Mouse (Mus musculus) 416B (cell line): ENCODE measurements around the gene Grhl1.
A peak's percentile ranks its signal among the peaks of the same experiment; 100 is the strongest.

Experiments used
- DNase-seq: peaks from one replicate; pipeline ENCODE4 v3.0.0; 2011; ENCODE audit warnings: low read depth

Grhl1 gene

DNA sequence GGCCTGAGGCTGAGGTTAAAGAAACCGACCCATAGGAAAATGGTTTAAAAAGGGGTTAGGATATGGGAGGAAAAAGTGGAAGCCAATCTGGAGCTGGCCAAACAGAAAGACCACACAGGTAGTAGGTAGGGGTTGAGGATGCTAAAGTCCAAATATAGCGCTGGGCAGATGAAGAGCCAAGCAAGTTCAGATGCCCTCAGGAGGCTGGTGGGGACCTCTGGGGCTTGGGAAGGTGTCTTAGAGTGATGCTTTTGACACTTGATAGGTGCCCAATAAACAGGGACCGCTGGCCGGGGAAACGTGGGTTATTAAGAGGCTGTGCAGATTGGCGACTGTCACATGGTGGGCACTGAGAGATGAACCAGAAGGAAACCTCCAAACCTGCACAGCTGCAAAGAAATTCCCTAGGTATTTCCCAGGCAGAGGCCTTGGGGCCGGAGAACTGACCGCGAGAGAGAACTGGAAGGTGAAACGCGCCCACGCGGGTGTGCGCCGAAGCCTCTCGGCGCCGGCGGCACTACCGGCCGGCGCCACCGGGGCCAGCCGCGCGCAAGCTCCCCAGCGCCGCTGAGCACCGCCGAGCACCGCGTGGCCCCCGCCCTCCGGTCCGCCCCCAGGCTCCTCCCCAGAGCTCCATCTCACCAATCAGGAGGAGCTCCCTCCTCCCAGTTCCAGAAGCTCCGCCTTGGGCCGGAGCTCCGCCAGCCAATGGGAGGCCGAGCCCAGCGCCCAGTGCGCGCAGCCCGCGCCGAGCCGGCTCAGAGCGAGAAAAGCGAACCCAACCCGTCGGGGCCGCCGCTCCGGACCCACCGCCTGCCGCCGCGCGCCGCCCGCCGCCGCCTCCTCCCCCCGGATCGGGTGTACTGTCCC, at the start of gene Grhl1:
Gene Grhl1 (plus strand): TSS at position 761 of the 870 bp plus-strand sequence.
- DNase-seq = no peak

DNA sequence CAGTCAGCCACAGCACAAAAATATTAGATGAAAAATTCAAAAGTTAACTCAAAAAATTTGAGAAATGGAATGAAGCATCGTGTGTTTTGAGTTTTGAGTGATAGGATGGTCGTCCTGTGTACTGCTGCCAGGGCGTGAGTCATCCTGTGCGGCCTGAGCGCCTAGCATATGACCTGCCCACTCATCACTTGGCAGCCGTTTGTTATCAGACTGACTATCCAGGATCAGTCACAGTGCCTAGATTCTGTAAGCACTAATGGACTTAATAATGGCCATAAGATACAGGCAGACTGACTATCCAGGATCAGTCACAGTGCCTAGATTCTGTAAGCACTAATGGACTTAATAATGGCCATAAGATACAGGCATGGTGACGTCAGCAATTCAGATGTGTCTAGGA, 47.0 kb upstream of the Grhl1 start:
- DNase-seq = peak; percentile 59

DNA sequence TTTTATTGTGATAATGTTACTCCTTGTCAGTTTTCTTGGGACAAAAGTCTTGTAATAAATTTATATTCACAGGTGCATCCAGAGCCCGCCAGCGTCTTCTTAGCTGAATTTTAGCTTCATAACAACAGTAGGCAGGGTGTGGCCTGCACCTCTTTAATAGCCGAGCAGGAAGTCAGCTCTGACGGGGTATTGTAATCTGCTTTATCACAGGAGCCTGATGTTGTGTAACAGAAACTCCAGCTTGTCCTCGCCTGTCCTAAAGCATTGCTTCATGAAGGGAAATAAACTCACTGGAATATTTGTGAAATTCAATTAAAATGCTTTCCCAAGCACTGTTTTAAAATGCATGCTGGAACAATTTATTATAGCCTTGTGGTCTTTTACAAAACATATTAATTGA, 35.7 kb upstream of the Grhl1 start:
- DNase-seq = peak; percentile 72

DNA sequence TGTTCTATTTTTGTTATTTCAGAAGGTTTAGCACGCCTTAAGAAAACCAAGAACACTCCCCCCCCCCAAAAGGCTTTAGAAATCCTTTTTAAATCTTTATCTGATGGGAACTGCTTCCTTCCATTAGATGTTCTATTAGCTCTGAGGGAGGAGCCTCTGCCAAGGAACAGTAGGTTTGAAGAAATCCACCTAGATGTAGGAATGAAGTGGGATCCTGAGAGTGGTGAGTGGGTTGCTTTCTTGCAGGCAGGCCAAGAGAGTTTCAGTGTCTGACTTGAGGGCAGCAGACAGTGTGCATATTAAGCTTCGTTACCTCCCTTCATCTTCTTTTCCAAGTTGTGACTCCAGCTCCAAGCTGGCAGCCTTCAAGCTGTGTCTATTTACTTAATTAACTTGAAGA, 34.9 kb upstream of the Grhl1 start:
- no peak for DNase-seq

DNA sequence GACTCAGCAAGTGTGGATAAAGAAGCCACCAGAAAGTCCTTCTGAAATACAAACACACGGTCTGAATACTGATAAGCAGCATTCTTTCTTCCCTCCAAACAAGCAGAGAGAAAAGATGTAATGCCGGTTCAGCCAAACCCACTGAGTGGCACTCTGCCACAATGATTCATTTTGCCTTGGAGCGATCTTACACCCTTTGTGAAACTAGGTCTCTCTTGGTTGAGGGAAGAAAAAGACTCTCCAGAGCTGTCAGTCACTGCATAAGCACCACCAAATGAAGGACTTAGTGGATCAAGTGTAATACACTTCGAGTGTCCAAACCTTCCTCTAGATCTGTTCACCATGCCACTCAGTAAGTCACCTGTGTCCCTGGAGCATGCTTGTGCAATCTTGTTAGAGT, 34.1 kb upstream of the Grhl1 start:
- no peak for DNase-seq

DNA sequence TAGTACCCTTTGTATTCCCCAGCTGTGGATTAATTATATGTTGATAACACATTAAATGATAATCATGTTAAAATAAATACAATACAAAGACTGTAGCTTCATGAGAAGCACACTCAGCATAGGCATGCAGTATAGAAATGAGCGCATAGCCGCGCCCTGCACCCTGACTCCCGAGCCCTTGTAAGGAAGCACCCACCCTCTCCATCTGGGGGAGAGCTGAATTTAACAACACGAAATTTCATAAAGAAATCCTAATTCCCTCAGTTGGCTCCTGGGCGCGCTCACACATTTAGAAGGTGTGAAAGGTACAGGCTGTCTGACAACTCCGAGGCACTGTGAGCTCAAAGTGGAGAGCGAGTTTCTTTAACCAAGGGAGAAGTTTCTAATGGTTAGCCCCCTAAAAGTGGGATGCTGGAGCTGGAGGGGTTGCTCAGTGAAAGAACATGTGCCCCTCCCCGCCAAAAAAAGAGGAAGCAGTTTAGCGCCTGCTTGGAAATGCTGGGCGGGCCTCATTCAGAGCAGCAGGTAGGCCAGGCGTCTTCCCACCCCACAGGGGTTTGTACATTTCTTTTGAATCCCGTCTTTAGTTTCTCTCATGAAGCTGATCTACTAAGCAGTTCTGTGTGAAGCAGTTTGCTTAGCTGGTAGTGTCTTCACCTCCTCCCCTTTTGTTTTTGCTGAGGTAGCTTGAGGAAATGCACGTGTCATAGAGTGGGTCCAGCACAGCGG, 30.5 kb upstream of the Grhl1 start:
- no peak for DNase-seq

DNA sequence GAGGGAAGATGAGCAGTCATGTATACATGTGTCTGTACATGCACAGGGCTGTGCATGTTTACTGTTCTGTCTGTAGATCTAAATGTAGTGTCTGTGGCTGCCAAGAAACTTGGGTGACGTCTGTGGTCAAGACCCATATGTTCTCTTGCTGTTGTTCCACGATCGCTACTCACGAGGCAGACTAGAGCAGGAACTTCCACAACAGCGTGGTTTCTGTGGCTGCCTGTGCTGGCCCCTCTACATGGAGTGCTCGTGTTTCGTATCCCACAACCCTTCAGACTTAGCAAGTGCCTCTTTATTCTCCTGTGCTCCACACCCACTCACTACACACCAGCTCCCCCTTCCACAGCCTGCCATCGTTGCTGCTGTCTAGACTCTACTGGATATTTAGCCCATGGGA, 24.4 kb upstream of the Grhl1 start:
- peak; percentile 53 for DNase-seq

DNA sequence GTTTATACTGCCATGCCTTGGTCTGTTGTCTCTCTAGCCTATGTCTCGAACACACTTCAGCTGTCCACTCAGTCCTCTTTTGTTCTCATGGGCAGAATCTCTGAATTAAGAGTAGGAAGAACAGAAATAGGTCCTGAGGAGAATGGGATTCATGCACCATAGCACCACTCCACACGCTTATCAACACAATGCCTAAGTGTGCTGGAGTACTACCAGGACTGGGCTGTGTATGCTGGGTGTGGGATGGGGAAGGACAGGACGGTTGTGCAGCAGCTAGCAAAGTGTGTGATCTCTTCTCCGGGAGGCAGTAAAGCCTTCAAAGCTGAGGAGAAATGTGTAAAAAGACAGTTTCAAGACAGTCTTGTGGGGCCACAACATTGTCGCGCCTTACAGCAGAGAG, 23.2 kb upstream of the Grhl1 start:
- DNase-seq = no peak

DNA sequence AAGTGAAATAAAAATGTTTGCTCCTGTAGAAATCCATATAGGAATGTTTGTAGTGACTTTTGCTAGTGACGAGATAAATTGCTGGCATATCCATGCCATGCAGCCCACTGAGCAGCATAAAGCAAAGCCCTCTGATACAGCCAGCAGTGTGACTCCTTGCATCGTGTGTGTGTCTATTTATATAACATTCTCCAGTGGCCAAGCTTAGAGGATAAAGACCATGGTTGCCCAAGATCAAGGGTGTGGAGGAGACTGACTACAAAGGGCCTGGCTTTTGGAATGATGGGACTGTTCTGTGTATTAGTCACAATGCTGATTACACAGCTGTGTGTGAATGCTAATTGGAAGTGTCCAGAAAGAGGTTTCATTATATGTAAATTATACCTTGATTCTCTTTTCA, 19.6 kb upstream of the Grhl1 start:
- no peak for DNase-seq

DNA sequence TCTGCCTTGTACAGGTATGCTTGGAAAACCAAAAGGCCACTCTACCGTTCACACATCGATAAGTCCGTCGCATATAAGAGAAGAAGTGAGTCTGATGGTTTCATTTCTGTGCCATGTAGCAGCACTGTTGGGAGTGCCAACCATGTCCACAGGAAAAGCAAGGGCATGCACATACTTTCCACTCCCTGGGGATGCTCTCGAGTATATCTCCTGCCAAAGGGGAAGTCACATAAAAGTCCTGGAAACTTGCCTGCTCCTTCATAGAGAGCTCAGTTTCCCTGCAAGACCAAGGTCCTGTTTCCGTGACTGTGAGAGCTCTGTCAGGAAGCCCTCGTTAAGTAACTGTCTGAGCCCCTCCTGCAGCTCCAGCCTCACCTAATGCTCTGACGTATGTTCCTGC, 16.1 kb upstream of the Grhl1 start:
- no peak for DNase-seq

DNA sequence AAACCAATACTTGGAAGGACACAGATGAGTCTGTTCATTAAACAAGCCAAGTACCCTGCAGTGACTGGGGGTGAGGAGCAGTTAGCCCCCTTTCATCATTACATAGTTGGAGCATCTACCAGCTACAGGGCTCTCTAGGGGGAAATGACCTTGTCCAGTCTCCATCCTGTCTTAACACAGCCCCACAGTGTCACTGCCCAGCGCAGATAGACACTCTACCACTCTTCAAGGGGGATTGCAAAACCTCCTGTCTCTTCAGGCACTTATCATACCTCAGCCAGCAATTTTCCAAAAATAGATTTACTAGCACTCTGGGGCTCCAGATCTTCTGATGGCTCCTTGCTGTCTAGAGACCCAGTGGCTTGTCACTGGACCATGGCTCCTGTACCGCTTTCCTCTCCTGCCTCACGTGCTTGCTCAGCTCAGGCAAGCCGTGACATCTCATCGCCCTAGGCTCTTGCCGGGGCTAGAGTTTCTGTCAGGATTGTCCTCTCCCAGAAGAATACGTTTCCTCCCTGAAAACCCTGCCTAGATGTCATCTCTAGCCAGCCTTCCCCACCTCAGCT, 8.6 kb upstream of the Grhl1 start:
- DNase-seq = peak; percentile 47

DNA sequence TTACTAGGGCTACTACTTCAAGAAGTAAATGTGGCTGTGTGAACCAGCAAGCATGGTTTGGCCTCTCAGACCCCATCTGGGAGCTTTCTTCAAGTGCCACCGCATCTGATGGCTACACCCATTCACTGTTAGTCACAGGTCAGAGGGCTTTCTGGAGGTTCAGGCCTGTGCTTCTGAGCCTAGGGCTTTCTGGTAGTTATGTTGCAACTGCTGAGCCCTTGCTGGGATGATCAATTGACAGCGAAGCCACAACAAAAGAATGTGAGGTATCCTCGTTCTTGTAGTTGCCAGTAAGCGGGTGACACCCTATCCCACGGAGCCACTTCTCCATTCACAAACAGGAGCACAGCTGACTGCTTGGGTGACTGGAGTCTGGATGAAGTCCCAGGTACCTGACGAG, 6.8 kb upstream of the Grhl1 start:
- DNase-seq = no peak

DNA sequence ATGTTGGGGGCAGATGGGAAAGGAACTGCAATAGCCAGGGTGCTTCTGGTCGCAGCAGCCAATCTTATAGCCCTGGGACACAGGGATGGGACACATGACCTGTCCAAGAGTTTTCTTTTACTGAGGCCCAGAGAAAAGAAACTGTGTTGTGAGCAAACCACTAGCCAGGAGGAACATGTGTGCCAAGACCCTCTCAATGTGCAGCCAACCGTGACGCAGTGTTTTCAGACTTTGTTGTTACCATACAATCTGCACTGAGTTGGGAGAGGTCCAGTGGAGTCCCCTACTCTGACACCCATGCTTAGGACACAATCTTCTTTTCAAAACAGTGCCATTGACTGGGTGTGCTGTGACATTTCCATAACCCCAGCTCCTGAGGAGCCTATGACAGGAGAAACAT, 4.5 kb upstream of the Grhl1 start:
- no peak for DNase-seq

DNA sequence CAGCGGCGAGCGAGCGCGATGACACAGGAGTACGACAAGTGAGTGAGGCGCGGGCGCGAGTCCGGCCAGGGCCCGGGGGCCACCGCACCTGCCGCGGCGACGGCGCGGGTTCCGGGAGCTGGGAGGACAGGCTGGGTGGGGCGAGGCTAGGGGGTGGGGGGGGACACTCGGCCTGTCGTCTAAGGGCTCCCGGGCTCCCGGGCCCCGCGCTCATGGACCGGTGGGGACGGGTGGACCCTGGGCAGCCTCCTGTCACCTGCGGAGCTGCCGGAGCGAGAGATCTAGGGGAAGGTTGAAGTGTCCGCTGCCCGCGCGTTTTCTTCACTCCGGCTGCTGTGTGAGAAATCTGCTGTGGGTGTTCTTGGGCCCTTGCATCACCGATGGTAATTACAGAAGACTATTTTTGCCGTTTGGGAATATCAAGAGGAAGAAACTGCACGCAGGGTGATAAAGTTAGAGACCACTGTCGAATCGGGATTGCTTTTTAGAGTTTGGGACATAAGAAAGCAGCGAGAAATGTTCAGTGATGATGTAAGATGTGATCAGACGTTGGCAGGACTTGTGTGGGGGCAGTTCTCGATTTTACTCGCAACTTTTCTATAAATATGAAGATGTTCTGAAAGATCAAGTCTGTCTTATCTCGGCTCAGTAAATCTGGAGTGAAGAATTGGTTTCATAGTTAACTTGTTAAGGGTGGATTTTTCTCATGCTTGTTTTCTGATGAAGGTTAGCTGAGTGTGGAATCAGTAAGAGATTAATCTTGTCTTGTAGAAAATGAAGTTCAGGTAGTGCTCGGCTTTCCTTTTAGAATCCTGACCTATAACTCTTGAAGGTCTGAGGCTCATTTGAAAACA, 565 bp downstream of the Grhl1 start:
- DNase-seq = no peak

DNA sequence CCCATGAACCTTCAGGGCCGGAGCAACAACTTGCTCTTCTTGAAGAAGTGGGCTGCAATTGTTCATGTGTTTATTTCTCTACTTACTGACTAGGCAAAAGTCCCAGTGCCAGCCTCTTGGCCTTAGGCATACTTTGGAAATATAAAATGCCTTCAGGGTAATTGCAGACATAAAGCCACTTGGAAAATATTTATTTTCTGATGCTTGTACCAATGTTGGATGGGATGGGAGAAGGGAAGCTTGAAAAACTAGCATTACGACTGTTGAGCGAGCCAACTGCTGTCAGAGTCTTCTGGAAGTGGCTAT, 1.1 kb downstream of the Grhl1 start:
- DNase-seq = no peak

DNA sequence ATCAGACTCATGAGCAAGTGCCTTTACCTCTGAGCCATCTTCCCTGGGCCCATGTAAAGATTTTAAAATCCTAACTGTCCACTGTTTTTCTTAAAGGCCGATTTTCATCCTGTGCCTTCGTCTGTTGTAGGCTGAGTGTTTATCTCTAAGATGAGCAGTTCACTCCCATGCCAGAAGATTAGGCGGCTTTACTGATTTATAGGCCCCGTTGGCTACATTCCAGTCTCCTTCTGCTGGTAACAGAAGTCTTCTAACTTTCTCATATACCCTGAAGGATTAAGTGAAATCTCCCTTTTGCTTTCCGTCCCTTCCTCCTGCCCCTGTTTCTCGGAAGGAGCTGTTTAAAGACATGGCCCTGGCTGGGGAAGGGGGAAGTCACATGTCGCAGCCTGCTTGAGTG, 2.8 kb downstream of the Grhl1 start:
- DNase-seq = no peak

DNA sequence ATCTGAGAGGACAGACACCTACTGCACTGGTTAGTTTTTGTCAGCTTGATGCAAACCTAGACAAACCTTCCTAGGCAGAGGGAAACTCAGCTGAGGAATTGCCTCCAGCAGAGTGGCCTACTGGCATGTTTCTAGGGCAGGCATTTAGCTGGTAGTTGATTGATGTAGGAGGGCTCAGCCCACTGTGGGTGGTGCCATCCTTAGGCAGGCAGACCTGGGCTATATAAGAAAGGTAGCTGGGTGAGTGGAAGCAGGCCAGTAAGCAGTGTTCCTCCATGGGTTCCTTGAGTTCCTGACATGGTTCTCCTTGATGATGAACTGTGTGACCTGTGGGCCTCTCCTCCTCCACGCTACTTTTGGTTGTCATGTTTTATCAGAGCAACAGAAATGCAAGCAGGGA, 8.4 kb downstream of the Grhl1 start:
- DNase-seq = no peak

DNA sequence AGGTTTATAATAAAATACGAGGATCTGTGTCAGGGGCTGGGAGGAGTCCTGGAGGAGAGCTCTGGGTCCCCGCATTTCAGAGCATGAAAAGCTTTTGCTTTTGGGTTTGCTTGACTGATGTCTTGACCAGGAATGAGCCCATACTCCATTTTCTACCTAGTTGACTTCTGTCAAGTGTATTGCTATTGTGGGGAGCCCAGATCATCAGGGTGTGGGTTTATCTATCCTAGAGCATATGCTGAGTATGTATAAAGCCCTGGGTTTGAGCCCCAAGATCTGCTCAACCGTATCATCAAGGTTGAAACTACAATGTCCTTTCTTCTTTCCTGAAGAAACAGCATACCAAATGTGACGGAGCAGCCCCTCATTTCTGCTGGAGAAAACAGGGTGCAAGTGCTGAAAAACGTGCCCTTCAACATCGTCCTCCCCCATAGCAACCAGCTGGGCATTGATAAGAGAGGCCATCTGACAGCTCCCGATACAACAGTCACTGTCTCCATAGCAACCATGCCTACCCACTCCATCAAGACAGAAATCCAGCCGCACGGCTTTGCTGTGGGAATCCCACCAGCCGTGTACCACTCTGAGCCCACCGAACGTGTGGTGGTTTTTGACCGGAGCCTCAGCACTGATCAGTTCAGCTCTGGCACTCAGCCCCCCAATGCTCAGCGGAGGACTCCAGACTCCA, 9.1 kb downstream of the Grhl1 start:
- DNase-seq = no peak

DNA sequence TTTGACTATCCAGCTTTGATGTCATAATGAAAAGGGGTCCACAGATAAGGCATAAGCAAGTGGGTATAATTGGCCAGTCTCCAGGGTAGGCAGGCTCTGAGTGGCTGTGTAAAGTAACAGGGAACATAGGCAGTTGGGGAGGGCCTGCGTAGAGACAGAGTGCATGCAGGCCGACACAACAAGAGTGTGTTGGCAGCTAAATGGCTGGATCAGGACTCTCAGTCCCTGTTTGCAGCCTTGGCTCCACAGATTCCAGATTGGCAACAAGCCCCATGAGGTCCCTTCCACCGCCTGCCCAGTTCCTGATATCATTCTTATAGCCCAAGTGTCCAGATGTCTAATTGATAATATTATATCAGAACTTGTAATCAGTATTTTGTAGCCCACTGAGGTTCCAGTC, 11.6 kb downstream of the Grhl1 start:
- DNase-seq = no peak

DNA sequence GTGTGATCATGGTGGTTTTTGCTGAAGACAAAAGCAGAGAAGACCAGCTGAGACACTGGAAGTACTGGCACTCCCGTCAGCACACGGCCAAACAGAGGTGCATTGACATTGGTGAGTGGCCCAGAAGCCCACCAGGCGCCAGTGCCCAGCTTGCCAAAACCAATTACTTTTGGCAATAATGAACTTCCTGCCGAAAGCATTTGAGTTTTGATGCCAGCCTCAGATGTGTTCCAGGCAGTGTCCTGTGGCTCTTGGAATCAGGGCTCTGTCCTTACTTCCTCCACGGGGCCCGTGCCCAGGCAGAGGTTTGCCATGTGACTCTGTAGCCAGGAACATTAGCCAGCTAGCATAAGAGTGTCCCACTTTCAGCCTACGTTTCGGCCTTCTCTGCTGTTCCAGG, 12.8 kb downstream of the Grhl1 start:
- no peak for DNase-seq

DNA sequence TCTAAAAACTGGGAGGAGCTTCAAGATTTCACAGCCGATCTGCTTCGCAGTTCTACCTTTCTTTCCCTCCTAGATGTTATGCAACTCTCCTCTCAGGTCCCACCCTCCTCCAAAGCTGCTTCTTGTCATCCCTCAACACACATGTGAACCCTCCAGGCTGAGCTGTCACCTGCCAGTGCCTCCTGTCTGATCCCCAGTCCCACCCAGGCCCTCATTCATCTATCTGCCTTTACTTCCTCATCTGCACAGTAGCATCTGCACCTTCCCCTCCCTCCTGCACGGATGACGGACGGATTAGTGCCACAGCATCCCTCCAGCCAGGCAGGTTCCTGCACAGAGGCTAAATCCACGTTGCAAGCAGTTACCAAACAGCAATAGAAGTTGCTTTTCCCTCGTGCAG, 14.1 kb downstream of the Grhl1 start:
- no peak for DNase-seq

DNA sequence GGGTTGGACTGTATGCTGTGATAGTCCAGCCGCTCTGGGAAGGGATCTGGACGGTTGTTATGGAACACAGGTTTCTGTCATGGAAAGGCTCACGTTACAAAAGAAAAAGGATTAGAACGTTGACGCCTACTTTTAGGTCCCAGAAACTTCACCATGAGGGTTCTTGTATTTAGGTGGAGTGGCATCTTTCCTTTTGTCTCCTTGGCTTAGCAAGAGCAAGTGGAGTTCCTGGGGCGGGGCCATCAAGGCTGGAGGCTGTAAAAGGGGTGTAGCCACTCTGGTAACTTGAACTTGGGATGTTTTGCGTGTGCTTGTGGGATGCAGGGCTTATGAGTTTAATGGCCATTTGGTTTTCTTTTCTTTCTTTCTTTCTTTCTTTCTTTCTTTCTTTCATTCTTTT, 18.3 kb downstream of the Grhl1 start:
- DNase-seq = no peak
